Mouse (Mus musculus): Measurements from ENCODE around the gene Srek1. TPM values are rescaled to one million over a fixed set of nuclear protein-coding genes. Genes with fewer than 3 reads are reported as not detected.

Gene Srek1
- polyA plus RNA-seq, 1 experiment from 2014 or later: 76.0 TPM

- no peak for DNase-seq (ENCODE audit: low spot score)
- H3K27ac ChIP-seq (replicated peaks; ENCODE audit: low read depth, low read length): no peak overlapping the region
- H3K4me2 ChIP-seq (ENCODE audit: low read depth, low read length): no peak overlapping the region
- no peak overlapping the region for H3K9ac ChIP-seq (ENCODE audit: low read depth, low read length)
- no peaks in the 10 kb centered on the region for H3K9me3 ChIP-seq (ENCODE audit: control insufficient read depth, low read length)
- 0 out of 2 replicates have a peak, but pooled peaks cover 3% of the 10 kb centered on the region for H3K4me1 ChIP-seq (ENCODE audit: control insufficient read depth, insufficient read depth, low read length)
- no peaks in the 10 kb centered on the region for H3K36me3 ChIP-seq (ENCODE audit: control insufficient read depth, insufficient read depth, low read length)
- H3K4me3 ChIP-seq (ENCODE audit: low read depth, low read length): no peak overlapping the region
- H3K27me3 ChIP-seq (replicated peaks; ENCODE audit: control insufficient read depth, insufficient read depth, low read length): no peaks in the 10 kb centered on the region
- 64% methylated on average over 6 of the region's 6 CpGs for WGBS
- ATAC-seq (ENCODE audit: low read depth): no peak
Measured at GRCm38 (mm10) chr13:103705436-103705978, 68.9 kb downstream of the Srek1 start.

- Histone ChIP-seq H3K27ac (replicated peaks; ENCODE audit: low read depth, low read length) (no peak overlapping the region), H3K4me3 (ENCODE audit: low read depth, low read length) (no peak overlapping the region), H3K4me2 (ENCODE audit: low read depth, low read length) (peak overlapping the region; percentile 13; the same call in 1 of the 2 replicates), H3K36me3 (ENCODE audit: control insufficient read depth, insufficient read depth, low read length) (no peaks in the 10 kb centered on the region), H3K27me3 (replicated peaks; ENCODE audit: control insufficient read depth, insufficient read depth, low read length) (no peaks in the 10 kb centered on the region), H3K9ac (ENCODE audit: low read depth, low read length) (no peak overlapping the region), H3K9me3 (ENCODE audit: control insufficient read depth, low read length) (no peaks in the 10 kb centered on the region), H3K4me1 (ENCODE audit: control insufficient read depth, insufficient read depth, low read length) (0 out of 2 replicates have a peak, but pooled peaks cover 3% of the 10 kb centered on the region)
- 41% methylated on average over 6 of the region's 6 CpGs for WGBS
- DNase-seq (ENCODE audit: low spot score): peak; percentile 70
- peak; percentile 78 for ATAC-seq (ENCODE audit: low read depth)
Measured at GRCm38 (mm10) chr13:103703833-103704232, 70.6 kb downstream of the Srek1 start.

- Histone ChIP-seq H3K27me3 (replicated peaks; ENCODE audit: control insufficient read depth, insufficient read depth, low read length) (no peaks in the 10 kb centered on the region), H3K4me1 (ENCODE audit: control insufficient read depth, insufficient read depth, low read length) (0 out of 2 replicates have a peak, but pooled peaks cover 3% of the 10 kb centered on the region), H3K36me3 (ENCODE audit: control insufficient read depth, insufficient read depth, low read length) (no peaks in the 10 kb centered on the region), H3K9ac (ENCODE audit: low read depth, low read length) (no peak overlapping the region), H3K27ac (replicated peaks; ENCODE audit: low read depth, low read length) (no peak overlapping the region), H3K4me3 (ENCODE audit: low read depth, low read length) (no peak overlapping the region), H3K4me2 (ENCODE audit: low read depth, low read length) (peak overlapping the region; percentile 13; the same call in 1 of the 2 replicates), H3K9me3 (ENCODE audit: control insufficient read depth, low read length) (no peaks in the 10 kb centered on the region)
- DNase-seq (ENCODE audit: low spot score) (peak; percentile 94), ATAC-seq (ENCODE audit: low read depth) (peak; percentile 91)
- 33% methylated on average over 7 of the region's 7 CpGs for WGBS
Measured at GRCm38 (mm10) chr13:103703386-103703785, 71.0 kb downstream of the Srek1 start.

GRCm38 (mm10) chr13:103702266-103702665 lies 72.1 kb downstream of the Srek1 start:
- H3K9me3 ChIP-seq (ENCODE audit: control insufficient read depth, low read length): no peaks in the 10 kb centered on the region
- no peak overlapping the region for H3K27ac ChIP-seq (replicated peaks; ENCODE audit: low read depth, low read length)
- H3K9ac ChIP-seq (ENCODE audit: low read depth, low read length): no peak overlapping the region
- ATAC-seq (ENCODE audit: low read depth) (no peak), DNase-seq (ENCODE audit: low spot score) (no peak)
- H3K36me3 ChIP-seq (ENCODE audit: control insufficient read depth, insufficient read depth, low read length): no peaks in the 10 kb centered on the region
- H3K4me1 ChIP-seq (ENCODE audit: control insufficient read depth, insufficient read depth, low read length): 0 out of 2 replicates have a peak, but pooled peaks cover 3% of the 10 kb centered on the region
- WGBS: 73% methylated on average over 3 of the region's 3 CpGs
- no peak overlapping the region for H3K4me2 ChIP-seq (ENCODE audit: low read depth, low read length)
- no peaks in the 10 kb centered on the region for H3K27me3 ChIP-seq (replicated peaks; ENCODE audit: control insufficient read depth, insufficient read depth, low read length)
- no peak overlapping the region for H3K4me3 ChIP-seq (ENCODE audit: low read depth, low read length)

- Histone ChIP-seq H3K27me3 (replicated peaks; ENCODE audit: control insufficient read depth, insufficient read depth, low read length) (no peaks in the 10 kb centered on the region), H3K36me3 (ENCODE audit: control insufficient read depth, insufficient read depth, low read length) (no peaks in the 10 kb centered on the region), H3K4me1 (ENCODE audit: control insufficient read depth, insufficient read depth, low read length) (0 out of 2 replicates have a peak, but pooled peaks cover 3% of the 10 kb centered on the region), H3K27ac (replicated peaks; ENCODE audit: low read depth, low read length) (no peak overlapping the region), H3K9ac (ENCODE audit: low read depth, low read length) (no peak overlapping the region), H3K4me2 (ENCODE audit: low read depth, low read length) (no peak overlapping the region), H3K4me3 (ENCODE audit: low read depth, low read length) (no peak overlapping the region), H3K9me3 (ENCODE audit: control insufficient read depth, low read length) (no peaks in the 10 kb centered on the region)
- DNase-seq (ENCODE audit: low spot score) (no peak), ATAC-seq (ENCODE audit: low read depth) (no peak)
- WGBS: 57% methylated on average over 2 of the region's 2 CpGs
Measured at GRCm38 (mm10) chr13:103700752-103701151, 73.7 kb downstream of the Srek1 start.

- Histone ChIP-seq H3K4me3 (ENCODE audit: low read depth, low read length) (no peak overlapping the region), H3K9ac (ENCODE audit: low read depth, low read length) (no peak overlapping the region), H3K4me2 (ENCODE audit: low read depth, low read length) (no peak overlapping the region), H3K4me1 (ENCODE audit: control insufficient read depth, insufficient read depth, low read length) (no peaks in the 10 kb centered on the region), H3K27ac (replicated peaks; ENCODE audit: low read depth, low read length) (no peak overlapping the region), H3K36me3 (ENCODE audit: control insufficient read depth, insufficient read depth, low read length) (no peaks in the 10 kb centered on the region), H3K9me3 (ENCODE audit: control insufficient read depth, low read length) (no peaks in the 10 kb centered on the region), H3K27me3 (replicated peaks; ENCODE audit: control insufficient read depth, insufficient read depth, low read length) (no peaks in the 10 kb centered on the region)
- ATAC-seq (ENCODE audit: low read depth): no peak
- DNase-seq (ENCODE audit: low spot score): peak; percentile 10
- WGBS: 54% methylated on average over 9 of the region's 9 CpGs
Measured at GRCm38 (mm10) chr13:103697993-103698392, 76.4 kb downstream of the Srek1 start.

GRCm38 (mm10) chr13:103696164-103696563 lies 78.2 kb downstream of the Srek1 start:
- Histone ChIP-seq H3K4me2 (ENCODE audit: low read depth, low read length) (no peak overlapping the region), H3K36me3 (ENCODE audit: control insufficient read depth, insufficient read depth, low read length) (no peaks in the 10 kb centered on the region), H3K4me1 (ENCODE audit: control insufficient read depth, insufficient read depth, low read length) (no peaks in the 10 kb centered on the region), H3K27me3 (replicated peaks; ENCODE audit: control insufficient read depth, insufficient read depth, low read length) (no peaks in the 10 kb centered on the region), H3K9ac (ENCODE audit: low read depth, low read length) (no peak overlapping the region), H3K4me3 (ENCODE audit: low read depth, low read length) (no peak overlapping the region), H3K27ac (replicated peaks; ENCODE audit: low read depth, low read length) (no peak overlapping the region), H3K9me3 (ENCODE audit: control insufficient read depth, low read length) (no peaks in the 10 kb centered on the region)
- ATAC-seq (ENCODE audit: low read depth): no peak
- DNase-seq (ENCODE audit: low spot score): no peak
- 39% methylated on average over 9 of the region's 9 CpGs for WGBS

GRCm38 (mm10) chr13:103695456-103695855 lies 79.0 kb downstream of the Srek1 start:
- no peaks in the 10 kb centered on the region for H3K27me3 ChIP-seq (replicated peaks; ENCODE audit: control insufficient read depth, insufficient read depth, low read length)
- no peak overlapping the region for H3K4me3 ChIP-seq (ENCODE audit: low read depth, low read length)
- no peaks in the 10 kb centered on the region for H3K4me1 ChIP-seq (ENCODE audit: control insufficient read depth, insufficient read depth, low read length)
- H3K9ac ChIP-seq (ENCODE audit: low read depth, low read length): no peak overlapping the region
- DNase-seq (ENCODE audit: low spot score) (no peak), ATAC-seq (ENCODE audit: low read depth) (no peak)
- no peak overlapping the region for H3K27ac ChIP-seq (replicated peaks; ENCODE audit: low read depth, low read length)
- no peaks in the 10 kb centered on the region for H3K36me3 ChIP-seq (ENCODE audit: control insufficient read depth, insufficient read depth, low read length)
- 76% methylated on average over 6 of the region's 6 CpGs for WGBS
- no peak overlapping the region for H3K4me2 ChIP-seq (ENCODE audit: low read depth, low read length)
- no peaks in the 10 kb centered on the region for H3K9me3 ChIP-seq (ENCODE audit: control insufficient read depth, low read length)
